Mouse (Mus musculus) cerebellum, adult 11-12 months (tissue): ENCODE results near the gene Gm20661.

ENCODE experiments used
- DNase-seq: peaks from one replicate; pipeline ENCODE4 v3.0.0; 2022

Gm20661 gene

GRCm38 (mm10) chr9:107968531-107968930 is 14.3 kb upstream of the Gm20661 start:
- no peak for DNase-seq

GRCm38 (mm10) chr9:107970311-107970710 is 12.5 kb upstream of the Gm20661 start:
- no peak for DNase-seq

GRCm38 (mm10) chr9:107971690-107972541 is 10.9 kb upstream of the Gm20661 start:
- no peak for DNase-seq

- DNase-seq = no peak
Measured at GRCm38 (mm10) chr9:107974491-107975171, 8.2 kb upstream of the Gm20661 start.

GRCm38 (mm10) chr9:107975399-107976386 is 7.2 kb upstream of the Gm20661 start, which contains the start of gene Uba7:
Gene Uba7 (plus strand): TSS chr9:107975505.
- DNase-seq = no peak

GRCm38 (mm10) chr9:107978815-107979214 is 4.0 kb upstream of the Gm20661 start:
- DNase-seq = no peak

- no peak for DNase-seq
Measured at GRCm38 (mm10) chr9:107981684-107982605, 913 bp upstream of the Gm20661 start.

GRCm38 (mm10) chr9:107983421-107983890 is 598 bp downstream of the Gm20661 start:
- DNase-seq = peak; percentile 33

GRCm38 (mm10) chr9:107984052-107984753 is 1.3 kb downstream of the Gm20661 start:
- DNase-seq = no peak

- DNase-seq = no peak
Measured at GRCm38 (mm10) chr9:107984754-107985055, 1.8 kb downstream of the Gm20661 start.

- peak; percentile 62 for DNase-seq
Measured at GRCm38 (mm10) chr9:107985131-107986119, 2.6 kb downstream of the Gm20661 start, which contains the start of gene Inka1. Gene Inka1 (minus strand): TSS chr9:107985879.

GRCm38 (mm10) chr9:107986376-107986775 is 3.5 kb downstream of the Gm20661 start:
- peak; percentile 75 for DNase-seq

- no peak for DNase-seq
Measured at GRCm38 (mm10) chr9:107987950-107988349, 5.1 kb downstream of the Gm20661 start.

- no peak for DNase-seq
Measured at GRCm38 (mm10) chr9:107992197-107992596, 9.3 kb downstream of the Gm20661 start, which contains the start of gene Cdhr4. Gene Cdhr4 (plus strand): TSS chr9:107992497.

- no peak for DNase-seq
Measured at GRCm38 (mm10) chr9:107993013-107993412, 10.2 kb downstream of the Gm20661 start.

GRCm38 (mm10) chr9:107994464-107994863 is 11.6 kb downstream of the Gm20661 start:
- DNase-seq = no peak

GRCm38 (mm10) chr9:107995513-107995912 is 12.7 kb downstream of the Gm20661 start:
- DNase-seq = no peak

- no peak for DNase-seq
Measured at GRCm38 (mm10) chr9:107996049-107996448, 13.2 kb downstream of the Gm20661 start, which contains the start of gene Gm20662. Gene Gm20662 (plus strand): TSS chr9:107996349.
